Mouse (Mus musculus): ENCODE results near the gene Mthfd1l.
"Not testable (repeated sequence)": the region's sequence is repeated elsewhere in the genome, so short reads cannot be mapped to it uniquely, and the experiment has no call there.

Gene Mthfd1l

GRCm38 (mm10) chr10:4069258-4069826 is 96.4 kb downstream of the Mthfd1l start:
- in situ Hi-C loops (cut with MboI; ENCODE audit: low pct_unique_long_range_greater_than_20kb in 1 of 2, low sequenced_read_pairs in 2 of 2, unreplicated experiment in 1 of 2), result no loop called here

GRCm38 (mm10) chr10:4070061-4070460 is 97.1 kb downstream of the Mthfd1l start:
- in situ Hi-C loops (cut with MboI; ENCODE audit: low pct_unique_long_range_greater_than_20kb in 1 of 2, low sequenced_read_pairs in 2 of 2, unreplicated experiment in 1 of 2), result no loop called here

GRCm38 (mm10) chr10:4071069-4071844 is 98.3 kb downstream of the Mthfd1l start:
- in situ Hi-C loops (cut with MboI; ENCODE audit: low pct_unique_long_range_greater_than_20kb in 1 of 2, low sequenced_read_pairs in 2 of 2, unreplicated experiment in 1 of 2), result no loop called here

- in situ Hi-C loops (cut with MboI; ENCODE audit: low pct_unique_long_range_greater_than_20kb in 1 of 2, low sequenced_read_pairs in 2 of 2, unreplicated experiment in 1 of 2), result no loop called here
Observed at GRCm38 (mm10) chr10:4071845-4072345, 99.0 kb downstream of the Mthfd1l start.

GRCm38 (mm10) chr10:4072491-4072890 is 99.6 kb downstream of the Mthfd1l start:
- in situ Hi-C loops (cut with MboI; ENCODE audit: low pct_unique_long_range_greater_than_20kb in 1 of 2, low sequenced_read_pairs in 2 of 2, unreplicated experiment in 1 of 2), result not testable (repeated sequence)

- in situ Hi-C loops (cut with MboI; ENCODE audit: low pct_unique_long_range_greater_than_20kb in 1 of 2, low sequenced_read_pairs in 2 of 2, unreplicated experiment in 1 of 2), result no loop called here
Observed at GRCm38 (mm10) chr10:4078220-4078840, 105.4 kb downstream of the Mthfd1l start.

GRCm38 (mm10) chr10:4078979-4079630 is 106.2 kb downstream of the Mthfd1l start:
- in situ Hi-C loops (cut with MboI; ENCODE audit: low pct_unique_long_range_greater_than_20kb in 1 of 2, low sequenced_read_pairs in 2 of 2, unreplicated experiment in 1 of 2), result no loop called here

- in situ Hi-C loops (cut with MboI; ENCODE audit: low pct_unique_long_range_greater_than_20kb in 1 of 2, low sequenced_read_pairs in 2 of 2, unreplicated experiment in 1 of 2), result no loop called here
Observed at GRCm38 (mm10) chr10:4079643-4080244, 106.8 kb downstream of the Mthfd1l start.

GRCm38 (mm10) chr10:4083609-4084008 is 110.7 kb downstream of the Mthfd1l start:
- in situ Hi-C loops (cut with MboI; ENCODE audit: low pct_unique_long_range_greater_than_20kb in 1 of 2, low sequenced_read_pairs in 2 of 2, unreplicated experiment in 1 of 2), result no loop called here

- in situ Hi-C loops (cut with MboI; ENCODE audit: low pct_unique_long_range_greater_than_20kb in 1 of 2, low sequenced_read_pairs in 2 of 2, unreplicated experiment in 1 of 2), result no loop called here
Observed at GRCm38 (mm10) chr10:4084907-4085306, 112.0 kb downstream of the Mthfd1l start.

- in situ Hi-C loops (cut with MboI; ENCODE audit: low pct_unique_long_range_greater_than_20kb in 1 of 2, low sequenced_read_pairs in 2 of 2, unreplicated experiment in 1 of 2), result no loop called here
Observed at GRCm38 (mm10) chr10:4085363-4086141, 112.6 kb downstream of the Mthfd1l start.

- in situ Hi-C loops (cut with MboI; ENCODE audit: low pct_unique_long_range_greater_than_20kb in 1 of 2, low sequenced_read_pairs in 2 of 2, unreplicated experiment in 1 of 2), result no loop called here
Observed at GRCm38 (mm10) chr10:4087563-4087962, 114.6 kb downstream of the Mthfd1l start.

GRCm38 (mm10) chr10:4088744-4089414 is 116.0 kb downstream of the Mthfd1l start:
- in situ Hi-C loops (cut with MboI; ENCODE audit: low pct_unique_long_range_greater_than_20kb in 1 of 2, low sequenced_read_pairs in 2 of 2, unreplicated experiment in 1 of 2), result no loop called here

- in situ Hi-C loops (cut with MboI; ENCODE audit: low pct_unique_long_range_greater_than_20kb in 1 of 2, low sequenced_read_pairs in 2 of 2, unreplicated experiment in 1 of 2), result loop anchor here in 1 of 2 experiments (5.0 kb wide), 1 partner anchor 62 kb away; no protein-coding TSS in a partner anchor
Observed at GRCm38 (mm10) chr10:4089885-4090284, 117.0 kb downstream of the Mthfd1l start.

- in situ Hi-C loops (cut with MboI; ENCODE audit: low pct_unique_long_range_greater_than_20kb in 1 of 2, low sequenced_read_pairs in 2 of 2, unreplicated experiment in 1 of 2), result loop anchor here in 1 of 2 experiments (5.0 kb wide), 1 partner anchor 59 kb away; no protein-coding TSS in a partner anchor
Observed at GRCm38 (mm10) chr10:4092990-4093389, 120.1 kb downstream of the Mthfd1l start.

- in situ Hi-C loops (cut with MboI; ENCODE audit: low pct_unique_long_range_greater_than_20kb in 1 of 2, low sequenced_read_pairs in 2 of 2, unreplicated experiment in 1 of 2), result loop anchor here in 1 of 2 experiments (5.0 kb wide), 1 partner anchor 58 kb away; no protein-coding TSS in a partner anchor
Observed at GRCm38 (mm10) chr10:4094093-4094817, 121.3 kb downstream of the Mthfd1l start.

GRCm38 (mm10) chr10:4096151-4096550 is 123.2 kb downstream of the Mthfd1l start:
- in situ Hi-C loops (cut with MboI; ENCODE audit: low pct_unique_long_range_greater_than_20kb in 1 of 2, low sequenced_read_pairs in 2 of 2, unreplicated experiment in 1 of 2), result no loop called here

Measured in mouse embryonic stem cell (cell line).